Mouse (Mus musculus) central nervous system, embryonic 11.5 days (tissue): ENCODE data around the gene Rusc2. TPM values are rescaled to one million over a fixed set of nuclear protein-coding genes. Genes with fewer than 3 reads are reported as not detected.

Experiments used
- polyA plus RNA-seq: library from polyadenylated mRNA; depleted of rRNA; stranded (reverse); fragments of >200 nt; gene quantifications from 2 replicates; pipeline ENCODE4 v1.2.3, GENCODE M21; 2012; rRNA removed

Gene Rusc2
- 19.6 and 21.4 TPM in 2 replicates for polyA plus RNA-seq

DNA sequence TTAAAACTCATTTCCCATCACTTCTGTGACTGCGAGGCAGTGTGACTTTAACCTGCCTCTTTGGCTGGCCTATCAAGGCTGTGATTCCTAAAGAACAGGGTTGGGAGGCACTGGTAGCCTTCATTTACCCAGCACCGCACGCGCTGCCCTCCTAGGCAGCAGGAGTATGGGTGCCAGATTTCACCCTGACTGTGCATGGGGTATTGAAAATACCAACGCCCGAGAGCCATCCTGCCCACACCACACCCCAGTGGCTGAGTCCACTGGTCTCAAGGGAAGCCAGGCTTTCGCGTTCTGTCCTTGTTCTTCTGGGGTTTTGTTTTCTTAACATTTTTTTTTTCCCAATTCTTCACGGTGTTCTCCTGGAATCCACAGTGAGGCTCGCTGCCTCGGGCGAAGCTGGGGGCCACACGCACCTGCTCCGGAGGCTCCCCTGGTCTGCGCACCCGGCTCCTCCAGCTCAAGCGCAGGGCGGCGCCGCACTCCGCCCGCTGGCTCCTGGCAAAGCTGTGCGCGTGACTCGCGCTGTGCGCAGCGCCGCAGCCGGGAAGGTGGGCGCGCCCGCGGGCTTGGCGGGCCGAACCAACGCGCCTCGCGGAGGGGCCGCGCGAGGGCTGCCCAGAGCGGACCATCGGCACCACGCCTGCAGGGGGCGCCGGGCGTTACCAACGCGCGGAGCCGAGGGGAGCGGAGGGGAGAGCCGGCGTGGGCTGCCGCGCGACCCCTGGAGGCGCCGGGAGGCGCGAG lies at the start of gene Rusc2:
TSS of gene Rusc2 (plus strand) at position 572 of the 747 bp plus-strand sequence.

DNA sequence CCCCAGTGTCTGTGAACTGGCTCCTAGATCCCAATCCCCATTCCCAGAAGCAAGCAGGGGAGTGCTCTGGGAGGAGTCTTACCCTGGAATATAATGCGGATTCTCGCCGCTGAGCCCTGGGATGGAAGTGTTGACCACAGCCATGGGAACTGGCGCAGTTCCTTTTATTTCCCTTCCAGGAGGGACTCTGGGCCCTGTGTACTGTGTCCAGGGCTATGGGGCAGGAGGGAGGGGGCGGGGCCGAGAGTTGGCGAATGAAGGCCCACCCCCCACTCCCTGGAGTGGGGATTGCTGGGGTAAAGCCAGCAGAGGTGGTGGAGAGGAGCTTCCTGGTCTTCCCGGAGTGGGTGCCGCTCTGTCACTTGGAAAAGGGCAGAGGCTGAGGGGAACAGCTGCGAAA lies 47.2 kb downstream of the Rusc2 start, which contains the start of gene Fam166b:
TSS of gene Fam166b (minus strand) at position 189 of the 400 bp plus-strand sequence.

DNA sequence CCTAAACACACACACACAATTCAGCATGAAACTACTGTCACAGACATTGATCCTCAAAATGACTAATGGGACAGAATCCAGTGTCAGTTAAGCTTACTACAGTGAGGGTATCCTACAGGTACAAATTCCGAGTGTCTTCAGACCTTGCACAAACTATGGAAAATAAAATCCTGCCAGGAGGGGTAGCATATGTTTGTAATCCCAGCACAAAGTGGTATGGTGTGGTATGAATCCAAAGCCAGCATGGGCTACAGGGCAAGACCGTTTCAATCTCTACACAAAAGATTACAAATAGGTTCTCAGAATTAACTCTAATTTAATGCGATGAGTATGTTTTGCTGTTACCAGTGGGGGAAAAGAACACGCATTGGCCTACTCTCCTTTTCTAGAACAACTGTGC lies 59.9 kb downstream of the Rusc2 start, which contains the start of gene Tesk1:
TSS of gene Tesk1 (plus strand) at position 301 of the 400 bp plus-strand sequence.

DNA sequence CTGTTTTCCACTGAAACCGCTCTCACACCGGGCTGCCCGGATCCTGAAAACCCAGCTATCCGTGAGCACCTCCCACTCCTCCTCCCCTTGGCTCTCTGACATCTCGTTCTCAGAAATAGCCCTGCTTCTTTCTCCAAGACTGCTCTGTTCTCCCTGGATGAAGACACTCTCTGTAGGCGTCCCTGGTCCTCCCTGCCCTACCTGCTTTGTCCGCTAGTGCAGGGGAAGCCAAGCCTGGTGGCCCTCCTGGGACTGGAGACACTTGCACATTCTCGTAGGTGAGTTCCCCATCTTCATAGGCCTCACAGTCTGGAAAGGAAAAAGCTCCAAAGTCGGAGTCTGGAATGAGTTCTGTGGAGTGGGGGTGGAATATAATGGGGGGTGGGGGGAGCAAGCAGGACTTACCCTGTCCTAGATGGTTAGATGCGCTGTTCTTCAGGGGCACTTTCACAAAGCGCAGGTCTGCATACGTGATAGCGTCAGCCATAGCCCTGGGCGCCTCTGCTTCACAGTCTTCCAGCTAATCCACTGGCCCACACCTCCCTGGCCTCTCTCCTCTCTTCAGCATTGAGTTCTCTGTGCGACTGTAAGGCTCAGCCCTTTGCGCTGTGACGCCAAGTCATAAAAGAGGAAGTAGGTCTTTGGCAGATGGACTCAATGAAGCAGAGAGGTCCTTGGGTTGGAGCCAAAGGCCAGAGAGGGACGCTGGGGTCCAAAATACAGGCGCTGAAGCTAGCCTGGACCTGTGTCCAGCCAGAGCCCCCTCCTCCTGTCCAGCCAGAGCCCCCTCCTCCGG lies 72.5 kb downstream of the Rusc2 start, which contains the start of gene Cd72:
TSS of gene Cd72 (minus strand) at position 588 of the 796 bp plus-strand sequence.

Other genes starting within 250 kb of the Rusc2 start
- 0.83 and 0.85 TPM in 2 replicates for gene Atp8b5, start 114.8 kb upstream of the Rusc2 start, polyA plus RNA-seq
- gene Fam166b, start 47.2 kb downstream of the Rusc2 start, polyA plus RNA-seq: 0.46 and 0.47 TPM in 2 replicates
- gene Tesk1, start 60.0 kb downstream of the Rusc2 start, polyA plus RNA-seq: 43.3 and 45.3 TPM in 2 replicates
- 0.35 and 0.38 TPM in 2 replicates for gene Cd72, start 72.6 kb downstream of the Rusc2 start, polyA plus RNA-seq
- gene Sit1, start 101.8 kb downstream of the Rusc2 start, polyA plus RNA-seq: not detected in 2 replicates
- 46.4 and 49.4 TPM in 2 replicates for gene Ccdc107, start 110.9 kb downstream of the Rusc2 start, polyA plus RNA-seq
- 41.5 and 64.0 TPM in 2 replicates for gene Arhgef39, start 117.7 kb downstream of the Rusc2 start, polyA plus RNA-seq
- gene Car9, start 125.0 kb downstream of the Rusc2 start, polyA plus RNA-seq: 0.37 and 1.3 TPM in 2 replicates
- 83.2 and 109 TPM in 2 replicates for gene Tpm2, start 141.8 kb downstream of the Rusc2 start, polyA plus RNA-seq
- gene Creb3, start 180.4 kb downstream of the Rusc2 start, polyA plus RNA-seq: 34.6 and 40.8 TPM in 2 replicates
- gene Tln1, start 180.7 kb downstream of the Rusc2 start, polyA plus RNA-seq: 52.5 and 57.8 TPM in 2 replicates
- 42.0 and 62.0 TPM in 2 replicates for gene Rgp1, start 196.7 kb downstream of the Rusc2 start, polyA plus RNA-seq
- 47.6 and 49.0 TPM in 2 replicates for gene Gba2, start 196.9 kb downstream of the Rusc2 start, polyA plus RNA-seq
- 0.10 and 0.17 TPM in 2 replicates for gene Msmp, start 202.5 kb downstream of the Rusc2 start, polyA plus RNA-seq
- gene Npr2, start 250.0 kb downstream of the Rusc2 start, polyA plus RNA-seq: 45.5 and 61.8 TPM in 2 replicates